Mouse (Mus musculus) kidney, adult 2 months (tissue): ENCODE measurements around the gene Gm20683.

ENCODE experiments used
- CTCF ChIP-seq: fragments of 200-500 bp; conservative IDR thresholded peaks from 2 replicates; pipeline ENCODE4 v1.5.1; 2011; ENCODE audit warnings: low read depth, mild to moderate bottlenecking, control low read depth, low read length, moderate library complexity, mixed read lengths; ENCODE audit not compliant: insufficient read depth, insufficient read length
- POLR2A ChIP-seq: fragments of 200-500 bp; IDR thresholded peaks from one replicate; pipeline ENCODE4 v1.6.1; 2011; ENCODE audit warnings: low read depth, low read length, control low read depth

- TF ChIP-seq CTCF (no peak), POLR2A (no peak)
Observed at GRCm38 (mm10) chr17:25791843-25792527, 49.6 kb downstream of the Gm20683 start.
